Mouse (Mus musculus) thymus, adult 2 months (tissue): ENCODE results near the gene Gorasp2. TPM values are rescaled to one million over a fixed set of nuclear protein-coding genes. Genes with fewer than 3 reads are reported as not detected.

Experiments used
- DNase-seq: peaks from one replicate; pipeline ENCODE4 v3.0.0; 2021
- H3K27ac ChIP-seq: fragments of 200-500 bp; 2 replicates; pipeline ENCODE4 v1.5.1; 2012; ENCODE audit warnings: low read length, control low read depth; ENCODE audit not compliant: control insufficient read depth, insufficient read depth
- H3K27me3 ChIP-seq: fragments of 200-500 bp; 2 replicates; pipeline ENCODE4 v1.6.1; 2012; ENCODE audit warnings: mild to moderate bottlenecking, low read length, moderate library complexity, mixed read lengths; ENCODE audit not compliant: control insufficient read depth, insufficient read depth
- H3K36me3 ChIP-seq: fragments of 200-500 bp; 2 replicates; pipeline ENCODE4 v1.6.1; 2012; ENCODE audit warnings: mild to moderate bottlenecking, low read length, moderate library complexity; ENCODE audit not compliant: control insufficient read depth, insufficient read depth
- H3K4me1 ChIP-seq: fragments of 200-500 bp; replicated peaks from 2 replicates; pipeline ENCODE4 v1.6.1; 2012; ENCODE audit warnings: low read length; ENCODE audit not compliant: control insufficient read depth, insufficient read depth
- H3K4me3 ChIP-seq: fragments of 200-500 bp; 2 replicates; pipeline ENCODE4 v1.5.1; 2012; ENCODE audit warnings: mild to moderate bottlenecking, low read length, control low read depth, moderate library complexity; ENCODE audit not compliant: control insufficient read depth, insufficient read depth
- CTCF ChIP-seq: fragments of 200-500 bp; IDR thresholded peaks from 2 replicates; pipeline ENCODE4 v1.5.1; 2012; ENCODE audit warnings: mild to moderate bottlenecking, control low read depth, low read length, moderate library complexity, borderline replicate concordance; ENCODE audit not compliant: control insufficient read depth, poor library complexity, insufficient read depth; ENCODE audit errors: extremely low read depth
- POLR2A ChIP-seq: fragments of 200-500 bp; IDR thresholded peaks from 2 replicates; pipeline ENCODE4 v1.6.1; 2012; ENCODE audit warnings: mild to moderate bottlenecking, low read length, control low read depth, moderate library complexity; ENCODE audit not compliant: control insufficient read depth, poor library complexity, insufficient read depth; ENCODE audit errors: extremely low read depth
- WGBS: fragments of 180-500 bp; shearing (Covaris S2); methylation state at CpG from one replicate; pipeline ENCODE4 v1.1.7; 2018; 5-methylcytosine and 5-hydroxymethylcytosine counted together
- polyA plus RNA-seq: library from polyadenylated mRNA; depleted of rRNA; stranded (reverse); fragments of >200 nt; gene quantifications from 2 replicates; pipeline ENCODE4 v1.2.3, GENCODE M21; 2012

Gorasp2 gene
- polyA plus RNA-seq, 1 experiment, result 106 TPM

GRCm38 (mm10) chr2:70710878-70711277 lies 49.5 kb downstream of the Gorasp2 start:
- WGBS, result 95% methylated on average over 4 of the region's 4 CpGs

GRCm38 (mm10) chr2:70723610-70724243 lies 62.4 kb downstream of the Gorasp2 start:
- H3K27me3 ChIP-seq, result no peaks in the 10 kb centered on the region
- no peaks in the 10 kb centered on the region for H3K4me1 ChIP-seq
- H3K4me3 ChIP-seq, result no peak overlapping the region
- DNase-seq, result no peak
- TF ChIP-seq CTCF (no peak), POLR2A (no peak)
- H3K36me3 ChIP-seq, result peaks cover 68% of the 10 kb centered on the region
- H3K27ac ChIP-seq, result no peak overlapping the region
- 94% methylated on average over 9 of the region's 9 CpGs for WGBS

More at GRCm38 (mm10) chr2:70710878-70711277, 49.5 kb downstream of the Gorasp2 start:
- TF ChIP-seq CTCF, result no peak
- no peak for TF ChIP-seq POLR2A
- H3K27ac ChIP-seq, result no peak overlapping the region
- no peak overlapping the region for H3K4me3 ChIP-seq
- H3K36me3 ChIP-seq, result peaks cover 42% of the 10 kb centered on the region
- no peaks in the 10 kb centered on the region for H3K4me1 ChIP-seq
- H3K27me3 ChIP-seq, result no peaks in the 10 kb centered on the region
- no peak for DNase-seq

- Histone ChIP-seq H3K36me3 (peaks cover 52% of the 10 kb centered on the region), H3K4me3 (no peak overlapping the region), H3K27ac (no peak overlapping the region), H3K4me1 (no peaks in the 10 kb centered on the region), H3K27me3 (no peaks in the 10 kb centered on the region)
- WGBS, result 92% methylated on average over 2 of the region's 2 CpGs
- DNase-seq, result no peak
- TF ChIP-seq POLR2A (no peak), CTCF (no peak)
These were observed 65.7 kb downstream of the Gorasp2 start for GRCm38 (mm10) chr2:70727089-70727488.

- no peak for TF ChIP-seq CTCF
- TF ChIP-seq POLR2A, result no peak
- Histone ChIP-seq H3K27ac (no peak overlapping the region), H3K4me1 (no peaks in the 10 kb centered on the region), H3K4me3 (no peak overlapping the region), H3K27me3 (no peaks in the 10 kb centered on the region), H3K36me3 (peaks cover 58% of the 10 kb centered on the region)
- WGBS, result 86% methylated on average over 4 of the region's 4 CpGs
- DNase-seq, result no peak
These were observed 74.2 kb downstream of the Gorasp2 start for GRCm38 (mm10) chr2:70735534-70735933.

- no peaks in the 10 kb centered on the region for H3K4me1 ChIP-seq
- no peak overlapping the region for H3K4me3 ChIP-seq
- TF ChIP-seq CTCF (no peak), POLR2A (no peak)
- no peak overlapping the region for H3K27ac ChIP-seq
- H3K36me3 ChIP-seq, result peaks cover 59% of the 10 kb centered on the region
- H3K27me3 ChIP-seq, result no peaks in the 10 kb centered on the region
- DNase-seq, result no peak
- 96% methylated on average over 5 of the region's 5 CpGs for WGBS
These were observed 74.6 kb downstream of the Gorasp2 start for GRCm38 (mm10) chr2:70736008-70736407.

- Histone ChIP-seq H3K36me3 (peaks cover 78% of the 10 kb centered on the region), H3K27ac (no peak overlapping the region), H3K4me1 (no peaks in the 10 kb centered on the region), H3K27me3 (no peaks in the 10 kb centered on the region), H3K4me3 (no peak overlapping the region)
- no peak for DNase-seq
- 96% methylated on average over 5 of the region's 5 CpGs for WGBS
- TF ChIP-seq POLR2A (no peak), CTCF (no peak)
These were observed 80.5 kb downstream of the Gorasp2 start for GRCm38 (mm10) chr2:70741901-70742300.
